Mouse (Mus musculus): ENCODE data around the gene Myo18b.
A peak's percentile ranks its signal among the peaks of the same experiment; 100 is the strongest.

Gene Myo18b

GRCm38 (mm10) chr5:112796086-112796485 lies 100.1 kb downstream of the Myo18b start:
- DNase-seq (ENCODE audit: low spot score): no peak

GRCm38 (mm10) chr5:112791792-112792780 lies 104.1 kb downstream of the Myo18b start:
- DNase-seq (ENCODE audit: low spot score): no peak

GRCm38 (mm10) chr5:112790376-112791111 lies 105.6 kb downstream of the Myo18b start:
- no peak for DNase-seq (ENCODE audit: low spot score)

- DNase-seq (ENCODE audit: low spot score): no peak
Measured at GRCm38 (mm10) chr5:112788441-112788840, 107.7 kb downstream of the Myo18b start.

DNA sequence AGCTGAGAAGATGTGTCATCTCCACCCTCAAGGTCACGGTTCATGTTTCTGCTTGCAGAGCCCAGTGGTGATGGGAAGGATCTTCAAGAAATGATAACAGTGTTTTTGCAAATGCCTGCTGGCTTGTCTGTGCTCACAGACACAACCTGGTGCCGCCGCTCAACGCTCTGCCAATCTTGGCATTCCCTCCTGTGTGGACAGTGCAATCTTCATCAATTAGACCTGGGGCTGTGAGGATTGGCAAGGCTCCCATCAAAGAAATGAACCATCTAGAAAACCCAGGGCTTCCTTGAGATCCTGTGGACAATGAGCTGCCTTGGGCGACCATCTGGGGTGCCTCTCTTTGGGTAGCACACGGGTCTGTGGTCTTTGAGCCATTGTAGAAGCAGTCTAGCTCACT lies 109.4 kb downstream of the Myo18b start:
- DNase-seq (ENCODE audit: low spot score): no peak

GRCm38 (mm10) chr5:112786031-112786430 lies 110.1 kb downstream of the Myo18b start:
- DNase-seq (ENCODE audit: low spot score): no peak

GRCm38 (mm10) chr5:112781719-112782118 lies 114.4 kb downstream of the Myo18b start:
- no peak for DNase-seq (ENCODE audit: low spot score)

GRCm38 (mm10) chr5:112781231-112781630 lies 114.9 kb downstream of the Myo18b start:
- DNase-seq (ENCODE audit: low spot score): no peak

DNA sequence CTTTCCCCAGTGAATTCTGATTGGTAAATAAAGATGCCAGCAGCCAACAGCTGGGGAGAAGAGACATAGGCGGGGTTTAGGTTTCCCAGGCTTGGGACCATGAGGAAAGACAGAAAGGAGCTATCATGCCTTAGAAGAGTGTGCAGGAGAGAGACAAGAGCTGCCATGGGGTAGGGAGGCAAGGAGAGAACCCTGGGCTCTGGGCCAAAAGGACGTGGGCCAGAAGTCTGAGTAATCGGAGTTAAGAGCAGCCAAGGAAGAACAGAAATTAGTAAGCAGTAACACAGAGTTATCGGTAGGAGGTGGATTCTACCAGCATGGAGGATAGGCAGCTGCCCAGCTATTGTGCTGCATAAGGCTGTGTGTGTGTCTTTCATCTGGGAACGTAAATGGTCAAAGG lies 115.8 kb downstream of the Myo18b start:
- DNase-seq (ENCODE audit: low spot score): peak; percentile 24

DNA sequence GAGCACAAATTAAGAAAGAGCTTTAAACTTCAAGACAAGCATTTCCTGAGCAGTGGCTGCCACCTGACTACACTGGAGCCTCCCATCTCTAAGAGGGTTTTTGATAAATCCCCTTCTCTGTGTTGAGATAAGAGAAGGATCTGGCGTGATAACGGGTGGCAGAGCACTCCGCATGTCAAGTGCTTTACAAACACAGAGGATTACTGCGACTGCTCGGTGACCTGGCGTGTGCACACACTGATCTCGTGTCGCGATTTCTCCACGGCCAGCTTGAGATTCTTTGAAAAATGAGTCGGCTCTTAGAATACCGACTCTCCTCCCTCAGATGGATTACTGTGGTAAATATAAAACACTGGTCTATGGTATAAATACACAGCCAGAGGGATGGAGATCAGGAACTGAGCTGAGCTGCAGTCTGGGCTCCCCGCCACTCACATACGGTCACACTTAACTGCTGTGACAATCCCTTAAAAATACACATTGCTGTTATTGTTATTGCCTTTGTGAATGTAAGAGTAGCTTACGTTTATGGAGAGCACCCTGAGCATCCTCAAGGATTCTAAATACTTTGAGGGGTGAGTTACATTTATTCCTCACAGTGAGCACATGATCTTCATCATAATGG lies 119.3 kb downstream of the Myo18b start:
- DNase-seq (ENCODE audit: low spot score): no peak

- DNase-seq (ENCODE audit: low spot score): no peak
Measured at GRCm38 (mm10) chr5:112773429-112773828, 122.7 kb downstream of the Myo18b start.

- no peak for DNase-seq (ENCODE audit: low spot score)
Measured at GRCm38 (mm10) chr5:112771376-112771901, 124.7 kb downstream of the Myo18b start.

- DNase-seq (ENCODE audit: low spot score): no peak
Measured at GRCm38 (mm10) chr5:112769721-112770119, 126.4 kb downstream of the Myo18b start.

GRCm38 (mm10) chr5:112769020-112769720 lies 127.0 kb downstream of the Myo18b start:
- DNase-seq (ENCODE audit: low spot score): no peak

DNA sequence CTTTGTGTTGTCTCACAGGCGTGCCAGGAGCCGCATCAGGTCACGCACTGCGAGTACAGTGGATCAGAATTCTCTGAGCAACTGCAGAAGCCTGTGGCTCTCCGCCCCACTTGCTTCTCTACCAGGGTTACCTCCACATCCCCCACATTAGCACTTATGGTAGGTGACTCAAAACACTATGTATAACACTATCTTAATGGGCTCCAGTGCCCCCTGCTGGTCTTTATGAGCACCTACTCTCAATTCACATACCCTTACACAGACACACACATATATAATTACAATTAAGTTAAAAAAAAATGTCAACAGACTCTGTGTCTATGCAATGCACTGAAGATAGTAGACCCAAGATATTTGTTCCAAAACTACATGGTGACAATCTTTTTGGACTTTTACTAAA lies 127.6 kb downstream of the Myo18b start:
- DNase-seq (ENCODE audit: low spot score): no peak

GRCm38 (mm10) chr5:112761415-112762075 lies 134.6 kb downstream of the Myo18b start:
- no peak for DNase-seq (ENCODE audit: low spot score)

DNA sequence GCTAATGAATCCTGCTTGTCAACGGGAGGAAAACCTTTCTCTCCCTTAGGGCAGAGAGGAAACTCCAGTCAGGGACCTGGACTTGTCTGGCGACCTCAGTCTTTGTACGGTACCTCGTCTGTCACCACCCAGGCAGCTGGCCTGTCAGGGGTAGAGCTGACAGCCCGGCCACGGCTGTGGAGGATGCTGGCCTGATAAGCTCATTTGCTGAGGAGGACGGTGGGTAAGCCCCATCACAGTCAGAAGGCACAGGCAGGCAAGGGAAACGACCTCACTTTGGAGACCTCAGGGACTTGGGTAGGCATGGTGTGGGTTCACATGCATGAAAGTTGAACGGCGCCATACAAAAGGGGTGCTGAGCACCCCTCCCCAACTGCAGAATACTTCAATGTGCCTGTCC lies 140.6 kb downstream of the Myo18b start:
- DNase-seq (ENCODE audit: low spot score): no peak

DNA sequence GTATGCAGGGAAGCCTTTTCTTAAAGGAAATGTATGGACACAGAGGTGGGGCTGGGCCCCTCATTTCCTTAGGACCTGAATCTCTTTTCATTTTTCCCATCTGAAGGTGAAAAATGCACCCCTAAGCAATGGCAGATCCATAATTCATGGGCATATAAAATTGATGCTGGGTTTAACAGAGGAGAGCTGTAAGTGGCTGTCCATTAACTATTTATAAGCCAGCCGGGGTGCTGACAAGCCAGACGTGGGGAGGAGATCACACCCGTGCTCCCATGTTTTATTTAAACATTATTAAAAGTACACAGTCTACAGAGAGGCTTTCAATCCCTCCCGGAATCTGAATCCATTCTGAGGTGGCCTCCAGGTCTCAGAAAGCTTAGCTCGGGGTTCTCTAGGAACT lies 146.5 kb downstream of the Myo18b start:
- DNase-seq (ENCODE audit: low spot score): no peak

- DNase-seq (ENCODE audit: low spot score): no peak
Measured at GRCm38 (mm10) chr5:112748001-112748719, 148.0 kb downstream of the Myo18b start.

GRCm38 (mm10) chr5:112747306-112747930 lies 148.7 kb downstream of the Myo18b start:
- DNase-seq (ENCODE audit: low spot score): no peak
